Mouse (Mus musculus) limb, embryonic 14.5 days (tissue): ENCODE results near the gene Shc3. TPM values are rescaled to one million over a fixed set of nuclear protein-coding genes. Genes with fewer than 3 reads are reported as not detected.

Source experiments
- ATAC-seq: fragments of 200-750 bp; cut with Nextera tagmentation; 2 replicates; pipeline ENCODE4 v1.8.0; 2017; ENCODE audit warnings: low read depth, moderate number of reproducible peaks, moderate TSS enrichment; ENCODE audit not compliant: low FRiP score
- DNase-seq: peaks from one replicate; pipeline ENCODE4 v3.0.0-alpha.2; 2015; ENCODE audit warnings: low spot score
- H3K27ac ChIP-seq: fragments of 300-500 bp; sonication (generic); replicated peaks from 2 replicates; pipeline ENCODE4 v1.5.1; 2014; ENCODE audit warnings: low read depth, mild to moderate bottlenecking, low read length, moderate library complexity, mixed read lengths
- H3K27me3 ChIP-seq: fragments of 300-500 bp; sonication (generic); 2 replicates; pipeline ENCODE4 v1.6.1; 2014; ENCODE audit warnings: low read length, mixed read lengths; ENCODE audit not compliant: control insufficient read depth, insufficient read depth
- H3K36me3 ChIP-seq: fragments of 300-500 bp; sonication (generic); 2 replicates; pipeline ENCODE4 v1.6.1; 2014; ENCODE audit warnings: mild to moderate bottlenecking, low read length, moderate library complexity, mixed read lengths; ENCODE audit not compliant: control insufficient read depth, insufficient read depth
- H3K4me1 ChIP-seq: fragments of 300-500 bp; sonication (generic); 2 replicates; pipeline ENCODE4 v1.6.1; 2014; ENCODE audit warnings: antibody characterized with exemption, low read length, mixed read lengths; ENCODE audit not compliant: control insufficient read depth, insufficient read depth
- H3K4me2 ChIP-seq: fragments of 300-500 bp; sonication (generic); replicated peaks from 2 replicates; pipeline ENCODE4 v1.6.1; 2014; ENCODE audit warnings: low read depth, mild to moderate bottlenecking, low read length, moderate library complexity; ENCODE audit not compliant: severe bottlenecking
- H3K4me3 ChIP-seq: fragments of 300-500 bp; sonication (generic); replicated peaks from 2 replicates; pipeline ENCODE4 v1.5.1; 2014; ENCODE audit warnings: low read length
- H3K9ac ChIP-seq: fragments of 300-500 bp; sonication (generic); 2 replicates; pipeline ENCODE4 v1.6.1; 2014; ENCODE audit warnings: mild to moderate bottlenecking, low read depth, low read length, moderate library complexity; ENCODE audit not compliant: severe bottlenecking
- H3K9me3 ChIP-seq: fragments of 300-500 bp; sonication (generic); 2 replicates; pipeline ENCODE4 v1.6.1; 2016; ENCODE audit warnings: low read length; ENCODE audit not compliant: control insufficient read depth
- POLR2A ChIP-seq: fragments of 200-500 bp; IDR thresholded peaks from 2 replicates; pipeline ENCODE4 v1.8.0; 2012; ENCODE audit warnings: inconsistent platforms, mild to moderate bottlenecking, moderate library complexity, borderline replicate concordance; ENCODE audit not compliant: insufficient read depth, insufficient read length; ENCODE audit errors: extremely low read depth
- WGBS: fragments of 180-500 bp; shearing (Covaris S2); extraction: QIAGEN DNeasy Blood & Tissue Kit; methylation state at CpG from one replicate; pipeline ENCODE4 v1.1.7; 2014; 5-methylcytosine and 5-hydroxymethylcytosine counted together
- polyA plus RNA-seq, 2 experiments: library from polyadenylated mRNA; depleted of rRNA in 1 of 2; stranded (reverse) in 1 of 2; unstranded in 1 of 2; fragments of >200 nt; fragmentation: Nextera tagmentation in 1 of 2; extraction: Ambion mirVana in 1 of 2; gene quantifications; 2 replicates each; pipeline versions ENCODE4 v1.2.1 to v1.2.3; 2012 to 2014

Shc3 gene
- polyA plus RNA-seq, 2 experiments: 0.69 to 1.1 TPM

- Histone ChIP-seq H3K9ac (peak overlapping the region; percentile 78), H3K4me2 (peak overlapping the region; percentile 65), H3K4me3 (peak overlapping the region; percentile 65), H3K4me1 (peaks cover 34% of the 10 kb centered on the region), H3K9me3 (no peaks in the 10 kb centered on the region), H3K27me3 (no peaks in the 10 kb centered on the region), H3K36me3 (no peaks in the 10 kb centered on the region), H3K27ac (peak overlapping the region; percentile 73)
- TF ChIP-seq POLR2A: no peak
- WGBS: 19% methylated on average over 13 of the region's 13 CpGs
- ATAC-seq: peak; percentile 13; the same call in 1 of the 2 replicates
- DNase-seq: peak; percentile 64
Observed at GRCm38 (mm10) chr13:51407541-51408217, 161.5 kb downstream of the Shc3 start.

- H3K9me3 ChIP-seq: no peaks in the 10 kb centered on the region
- H3K27ac ChIP-seq: no peak overlapping the region
- no peak for DNase-seq
- H3K36me3 ChIP-seq: no peaks in the 10 kb centered on the region
- TF ChIP-seq POLR2A: no peak
- WGBS: 91% methylated on average over 13 of the region's 13 CpGs
- H3K4me1 ChIP-seq: peaks cover 23% of the 10 kb centered on the region
- H3K4me3 ChIP-seq: no peak overlapping the region
- H3K27me3 ChIP-seq: no peaks in the 10 kb centered on the region
- H3K9ac ChIP-seq: no peak overlapping the region
- H3K4me2 ChIP-seq: no peak overlapping the region
- no peak for ATAC-seq
Observed at GRCm38 (mm10) chr13:51405731-51406320, 163.4 kb downstream of the Shc3 start.

GRCm38 (mm10) chr13:51404566-51404965, 164.7 kb downstream of the Shc3 start:
- TF ChIP-seq POLR2A: no peak
- Histone ChIP-seq H3K9me3 (no peaks in the 10 kb centered on the region), H3K4me1 (peaks cover 26% of the 10 kb centered on the region), H3K4me3 (no peak overlapping the region), H3K27ac (no peak overlapping the region), H3K36me3 (no peaks in the 10 kb centered on the region), H3K27me3 (no peaks in the 10 kb centered on the region), H3K4me2 (no peak overlapping the region), H3K9ac (no peak overlapping the region)
- DNase-seq (no peak), ATAC-seq (no peak)
- 83% methylated on average over 4 of the region's 4 CpGs for WGBS

GRCm38 (mm10) chr13:51400736-51401501, 168.3 kb downstream of the Shc3 start:
- ATAC-seq (peak; percentile 62), DNase-seq (peak; percentile 82)
- Histone ChIP-seq H3K27me3 (no peaks in the 10 kb centered on the region), H3K4me1 (peaks cover 9% of the 10 kb centered on the region), H3K36me3 (no peaks in the 10 kb centered on the region), H3K9me3 (no peaks in the 10 kb centered on the region), H3K4me3 (peak overlapping the region; percentile 32), H3K9ac (peak overlapping the region; percentile 50), H3K4me2 (peak overlapping the region; percentile 92), H3K27ac (peak overlapping the region; percentile 13; the same call in 1 of the 2 replicates)
- 11% methylated on average over 20 of the region's 20 CpGs for WGBS
- TF ChIP-seq POLR2A: no peak

GRCm38 (mm10) chr13:51400186-51400719, 169.0 kb downstream of the Shc3 start:
- H3K27me3 ChIP-seq: no peaks in the 10 kb centered on the region
- ATAC-seq (peak; percentile 44; the same call in 1 of the 2 replicates), DNase-seq (no peak)
- H3K36me3 ChIP-seq: no peaks in the 10 kb centered on the region
- H3K27ac ChIP-seq: peak overlapping the region; percentile 13; the same call in 1 of the 2 replicates
- peaks cover 9% of the 10 kb centered on the region for H3K4me1 ChIP-seq
- TF ChIP-seq POLR2A: no peak
- peak overlapping the region; percentile 92 for H3K4me2 ChIP-seq
- peak overlapping the region; percentile 32 for H3K4me3 ChIP-seq
- H3K9me3 ChIP-seq: no peaks in the 10 kb centered on the region
- H3K9ac ChIP-seq: peak overlapping the region; percentile 50
- 13% methylated on average over 12 of the region's 14 CpGs for WGBS
